Mouse (Mus musculus): Measurements from ENCODE around the gene Tagln2. TPM values are rescaled to one million over a fixed set of nuclear protein-coding genes. Genes with fewer than 3 reads are reported as not detected.

Gene Tagln2
- 73.2 and 82.2 TPM in 2 replicates for polyA plus RNA-seq (2012; rRNA removed)

DNA sequence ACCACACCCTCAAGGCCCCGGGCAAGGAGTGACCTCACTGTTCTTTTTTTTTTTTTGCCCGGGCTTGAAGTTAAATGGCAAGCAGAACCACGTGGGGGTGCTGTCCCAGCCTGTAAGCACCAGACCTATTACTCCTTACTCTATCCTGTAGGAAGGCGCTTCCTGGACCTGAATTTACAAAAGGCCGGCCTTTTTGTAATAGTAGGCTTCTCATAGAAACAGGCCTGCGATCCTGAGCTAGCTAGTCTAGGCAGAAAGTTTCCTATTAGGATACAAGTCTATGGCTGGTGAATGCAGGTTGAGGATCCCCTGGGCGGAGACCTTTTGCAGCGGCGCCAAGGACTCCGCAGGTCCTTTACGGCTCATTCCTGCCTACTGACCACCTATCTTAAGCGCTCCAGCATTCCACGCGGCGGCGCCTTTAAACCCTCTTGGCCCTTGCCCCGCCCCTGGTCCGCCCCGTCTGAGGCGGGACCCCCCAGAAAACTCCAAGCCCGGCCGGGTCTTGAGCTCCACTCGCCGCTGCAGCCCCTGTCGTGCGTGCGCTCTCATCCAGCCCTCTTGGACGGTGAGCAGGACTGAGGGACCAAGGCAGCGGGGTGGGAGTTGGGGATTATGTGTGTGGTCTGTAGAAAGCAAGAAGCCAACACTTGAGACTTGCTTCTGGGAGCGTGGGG, at the start of gene Tagln2:
TSS of gene Tagln2 (plus strand) at position 283 of the 677 bp plus-strand sequence.

DNA sequence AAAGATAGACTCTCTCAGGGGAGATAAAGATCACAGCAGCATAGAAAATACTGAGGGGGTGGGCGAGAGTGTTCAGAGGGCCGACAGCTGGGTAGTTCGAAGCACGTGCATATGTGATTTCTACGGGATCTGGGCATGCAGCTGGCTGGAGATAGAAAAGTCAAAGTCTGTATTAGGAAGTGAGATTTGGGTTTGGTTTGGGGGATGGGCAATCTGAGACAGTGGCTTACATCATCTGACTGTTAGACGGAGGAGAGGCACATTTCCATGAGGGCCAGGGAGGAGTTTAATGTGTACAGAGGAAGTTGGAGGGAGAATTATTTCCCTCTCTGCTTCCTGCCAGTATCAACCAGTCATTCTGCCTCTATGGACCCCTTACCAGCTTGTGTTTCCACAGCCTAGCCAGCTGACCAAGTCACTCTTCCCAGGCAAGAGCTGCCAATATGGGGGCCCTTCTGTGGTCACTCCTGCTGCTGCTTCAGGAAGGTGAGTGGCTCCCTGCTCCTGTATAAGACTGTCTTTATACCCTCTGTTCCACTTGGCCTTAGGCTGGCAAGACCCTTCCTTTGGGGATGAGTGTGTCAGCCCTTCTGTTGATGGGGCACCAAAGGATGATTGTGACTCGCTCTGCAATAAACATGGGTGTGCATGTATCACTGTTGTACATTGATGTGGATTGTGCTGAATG, 24.6 kb upstream of the Tagln2 start, which contains the start of gene Slamf9:
TSS of gene Slamf9 (plus strand) at position 305 of the 688 bp plus-strand sequence.

DNA sequence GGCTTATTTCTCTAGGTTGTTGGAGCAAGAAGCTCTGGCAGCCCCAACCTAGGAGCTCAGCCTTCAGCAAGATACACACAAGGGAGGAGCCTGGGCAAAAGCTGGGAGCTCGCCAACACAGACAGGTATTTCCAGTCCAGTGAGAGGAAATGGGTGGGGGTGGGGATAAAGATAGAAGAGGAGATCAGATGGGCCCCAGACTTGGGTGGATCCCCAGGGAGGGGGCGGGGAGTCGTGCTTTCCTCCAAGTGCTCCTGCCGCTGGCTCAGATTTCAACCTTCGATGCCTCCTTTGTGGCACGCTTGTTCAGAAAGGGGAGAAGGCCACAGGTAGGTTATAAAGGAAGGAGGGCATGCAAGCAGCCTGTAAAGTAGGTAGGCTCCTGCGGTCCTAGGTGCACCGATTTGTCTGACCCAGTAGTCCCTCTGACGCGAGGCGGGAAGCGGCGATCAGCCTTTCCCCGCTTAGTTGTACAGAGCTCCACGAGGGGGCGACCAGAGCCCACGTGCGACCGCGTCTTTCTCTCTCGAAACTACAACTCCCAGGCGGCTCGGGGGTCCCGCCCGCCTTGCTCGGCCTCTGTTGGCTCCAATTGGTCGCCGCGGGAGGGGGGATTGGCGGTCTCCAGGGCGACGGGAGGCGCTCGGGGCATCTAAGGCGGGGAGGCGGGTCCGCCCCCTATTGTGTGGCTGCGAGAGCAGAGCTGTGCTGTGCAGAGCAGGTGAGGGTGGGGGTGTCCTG, 18.1 kb upstream of the Tagln2 start, which contains the start of gene Igsf9:
TSS of gene Igsf9 (plus strand) at position 249 of the 741 bp plus-strand sequence.

DNA sequence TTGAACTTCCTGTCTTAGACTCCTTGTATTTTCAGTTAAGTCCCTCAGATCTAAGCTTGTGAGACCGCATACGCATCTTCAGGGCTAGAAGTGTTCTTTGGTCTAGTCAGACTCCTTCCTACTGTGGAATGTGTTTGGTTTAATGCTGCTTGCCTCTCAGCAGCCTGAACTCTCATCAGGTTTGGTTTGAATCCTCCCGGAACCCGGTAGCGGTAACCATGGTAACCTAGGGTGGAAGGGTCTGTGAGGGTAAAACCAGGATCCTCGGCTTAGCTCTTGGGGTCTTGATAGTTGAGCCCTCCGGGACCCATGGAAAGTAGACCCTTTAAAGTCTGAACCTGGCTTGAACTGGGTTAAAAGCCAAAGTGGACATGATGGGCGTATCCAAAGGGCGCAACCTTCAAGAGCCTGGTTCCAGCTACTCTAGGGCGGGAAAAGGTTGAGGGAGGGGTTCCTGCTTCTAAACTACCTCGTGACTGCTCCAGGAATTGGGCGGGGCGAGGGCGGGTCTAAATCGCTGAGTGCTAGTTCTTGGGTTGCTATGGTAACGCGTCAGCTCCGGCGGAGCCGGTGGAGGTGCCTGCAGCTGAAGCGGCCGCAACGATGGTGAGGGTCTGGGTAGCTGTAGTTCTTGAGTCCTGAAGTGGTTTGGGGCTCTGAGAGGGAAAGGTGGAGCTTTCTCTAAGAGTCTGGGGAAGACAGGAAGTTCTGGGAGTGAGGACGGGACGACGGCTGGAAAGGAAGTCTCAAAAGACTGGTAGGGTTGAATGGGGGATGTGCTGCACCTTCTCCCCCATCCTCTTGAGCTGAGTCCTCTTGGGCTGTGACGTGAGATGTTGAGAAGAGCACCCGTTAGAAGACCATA, 21.0 kb downstream of the Tagln2 start, which contains the start of gene Cfap45:
TSS of gene Cfap45 (plus strand) at position 226 of the 865 bp plus-strand sequence.

DNA sequence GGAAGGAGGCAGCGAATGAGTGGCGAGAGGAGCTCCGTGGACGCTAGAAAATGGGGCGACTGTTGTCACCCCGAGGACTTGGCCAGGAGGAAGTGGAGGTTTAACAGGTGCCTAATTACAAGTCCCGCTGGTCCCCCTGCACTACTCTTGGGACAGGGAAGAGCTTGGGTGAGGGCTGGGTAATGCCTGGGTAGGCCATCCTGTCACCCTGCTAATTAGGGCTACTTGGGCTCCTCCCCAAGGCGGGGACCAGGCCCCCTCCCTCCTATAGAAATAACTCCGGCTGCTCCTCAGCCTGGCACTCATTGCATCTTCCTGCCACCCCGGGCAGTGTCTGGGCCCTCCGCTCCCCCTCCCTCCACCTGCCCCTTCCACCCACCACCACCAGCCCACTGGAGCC, 55.8 kb downstream of the Tagln2 start, which contains the start of gene Vsig8:
TSS of gene Vsig8 (plus strand) at position 301 of the 400 bp plus-strand sequence.

Other genes starting within 250 kb of the Tagln2 start
- gene Atp1a4, start 241.6 kb upstream of the Tagln2 start, polyA plus RNA-seq (2012; rRNA removed) = 0.01 TPM in 2 replicates
- gene Igsf8, start 238.4 kb upstream of the Tagln2 start, polyA plus RNA-seq (2012; rRNA removed) = 13.8 and 14.8 TPM in 2 replicates
- 0.08 and 0.28 TPM in 2 replicates for gene Atp1a2, start 202.0 kb upstream of the Tagln2 start, polyA plus RNA-seq (2012; rRNA removed)
- 0.03 and 0.05 TPM in 2 replicates for gene Kcnj9, start 170.7 kb upstream of the Tagln2 start, polyA plus RNA-seq (2012; rRNA removed)
- 0.15 TPM in 2 replicates for gene Kcnj10, start 158.8 kb upstream of the Tagln2 start, polyA plus RNA-seq (2012; rRNA removed)
- gene Pigm, start 123.5 kb upstream of the Tagln2 start, polyA plus RNA-seq (2012; rRNA removed) = 4.2 and 5.5 TPM in 2 replicates
- gene Slamf9, start 24.7 kb upstream of the Tagln2 start, polyA plus RNA-seq (2012; rRNA removed) = 0.90 and 1.3 TPM in 2 replicates
- gene Igsf9, start 18.3 kb upstream of the Tagln2 start, polyA plus RNA-seq (2012; rRNA removed) = 1.5 and 1.6 TPM in 2 replicates
- 0.23 and 0.29 TPM in 2 replicates for gene Cfap45, start 20.8 kb downstream of the Tagln2 start, polyA plus RNA-seq (2012; rRNA removed)
- 0.02 TPM in 1 of 2 replicates, not detected in the other for gene Vsig8, start 55.9 kb downstream of the Tagln2 start, polyA plus RNA-seq (2012; rRNA removed)
- 0.05 and 0.06 TPM in 2 replicates for gene Slamf8, start 90.5 kb downstream of the Tagln2 start, polyA plus RNA-seq (2012; rRNA removed)
- gene Fcrl6, start 102.5 kb downstream of the Tagln2 start, polyA plus RNA-seq (2012; rRNA removed) = not detected in 2 replicates
- gene Dusp23, start 132.9 kb downstream of the Tagln2 start, polyA plus RNA-seq (2012; rRNA removed) = 3.6 and 3.7 TPM in 2 replicates
- 11.7 and 13.0 TPM in 2 replicates for gene Crp, start 198.0 kb downstream of the Tagln2 start, polyA plus RNA-seq (2012; rRNA removed)

All from liver, embryonic 14 days (tissue).